Mouse (Mus musculus) limb, embryonic 13.5 days (tissue): ENCODE measurements at regions not wholly inside any gene's neighbourhood (a gene's known extent, or its start where the extent isn't known, plus 50 kb on each side); places are given as distances from the start of the nearest gene placed in this dataset.

ENCODE experiments used
- ATAC-seq: fragments of 200-750 bp; cut with Nextera tagmentation; 2 replicates; pipeline ENCODE4 v1.8.0; 2017; ENCODE audit warnings: low read depth, moderate number of reproducible peaks, moderate TSS enrichment; ENCODE audit not compliant: low FRiP score
- H3K27ac ChIP-seq: fragments of 300-500 bp; sonication (generic); 2 replicates; pipeline ENCODE4 v1.5.1; 2015; ENCODE audit warnings: inconsistent platforms, mild to moderate bottlenecking, moderate library complexity
- H3K27me3 ChIP-seq: fragments of 300-500 bp; sonication (generic); 2 replicates; pipeline ENCODE4 v1.6.1; 2015; ENCODE audit warnings: mild to moderate bottlenecking, inconsistent platforms
- H3K36me3 ChIP-seq: fragments of 300-500 bp; sonication (generic); 2 replicates; pipeline ENCODE4 v1.6.1; 2015; ENCODE audit warnings: inconsistent platforms, mild to moderate bottlenecking, moderate library complexity
- H3K4me1 ChIP-seq: fragments of 300-500 bp; sonication (generic); 2 replicates; pipeline ENCODE4 v1.6.1; 2015; ENCODE audit warnings: inconsistent platforms
- H3K4me2 ChIP-seq: fragments of 300-500 bp; sonication (generic); replicated peaks from 2 replicates; pipeline ENCODE4 v1.6.1; 2015; ENCODE audit warnings: inconsistent platforms, mild to moderate bottlenecking, moderate library complexity
- H3K4me3 ChIP-seq: fragments of 300-500 bp; sonication (generic); 2 replicates; pipeline ENCODE4 v1.5.1; 2015; ENCODE audit warnings: moderate library complexity, mild to moderate bottlenecking, inconsistent platforms
- H3K9ac ChIP-seq: fragments of 300-500 bp; sonication (generic); 2 replicates; pipeline ENCODE4 v1.6.1; 2015; ENCODE audit warnings: mild to moderate bottlenecking, inconsistent platforms
- H3K9me3 ChIP-seq: fragments of 300-500 bp; sonication (generic); 2 replicates; pipeline ENCODE4 v1.6.1; 2016; ENCODE audit warnings: inconsistent platforms
- WGBS: fragments of 180-500 bp; shearing (Covaris S2); methylation state at CpG from one replicate; pipeline ENCODE4 v1.1.7; 2015; 5-methylcytosine and 5-hydroxymethylcytosine counted together

DNA sequence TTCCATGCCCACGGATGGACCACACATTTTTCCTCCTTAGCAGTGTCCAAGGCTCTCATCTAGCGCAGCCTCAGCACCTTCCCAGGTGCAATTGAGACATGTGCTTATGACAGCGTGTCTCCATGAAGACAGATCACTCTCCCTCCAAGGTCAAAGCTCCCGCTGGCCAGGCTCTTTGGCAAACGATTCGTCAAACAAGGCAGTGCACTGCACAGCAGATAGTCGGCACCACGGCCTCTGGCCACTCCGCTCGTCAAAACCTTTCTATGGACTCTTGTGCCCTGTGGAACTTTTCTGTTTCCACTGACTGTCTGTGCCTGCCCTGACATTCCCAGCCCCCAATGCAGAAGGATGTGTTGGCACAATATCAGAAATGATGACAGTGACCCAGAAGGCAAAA is 208.7 kb upstream of the N4bp1 start:
- no peak overlapping the region for H3K27ac ChIP-seq
- H3K4me2 ChIP-seq = no peak overlapping the region
- no peaks in the 10 kb centered on the region for H3K36me3 ChIP-seq
- H3K9me3 ChIP-seq = no peaks in the 10 kb centered on the region
- WGBS = 75% methylated on average over 10 of the region's 10 CpGs
- no peaks in the 10 kb centered on the region for H3K4me1 ChIP-seq
- H3K9ac ChIP-seq = no peak overlapping the region
- H3K4me3 ChIP-seq = no peak overlapping the region
- no peak for ATAC-seq
- no peaks in the 10 kb centered on the region; the same call in 1 of the 2 replicates for H3K27me3 ChIP-seq

DNA sequence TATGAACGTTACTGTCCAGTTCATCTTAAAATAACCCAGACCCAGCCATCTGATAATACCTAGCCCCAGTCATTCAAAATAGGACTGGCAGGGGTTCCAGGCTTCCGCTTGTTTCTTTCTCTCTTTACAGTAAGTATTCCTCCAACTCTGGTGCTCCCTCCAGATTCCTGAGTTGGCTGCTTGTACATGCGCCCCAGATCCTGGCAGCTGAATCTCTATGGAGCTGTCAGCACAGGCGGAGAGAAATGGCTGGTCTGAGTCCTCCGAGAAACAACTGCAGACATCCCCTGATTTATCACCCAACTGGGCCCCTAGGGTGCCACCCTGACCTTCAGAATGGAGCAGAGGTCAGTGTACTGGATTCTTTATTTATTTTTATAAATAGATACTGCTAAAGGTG is 208.0 kb upstream of the N4bp1 start:
- Histone ChIP-seq H3K27me3 (no peaks in the 10 kb centered on the region; the same call in 1 of the 2 replicates), H3K9ac (no peak overlapping the region), H3K4me3 (no peak overlapping the region), H3K9me3 (no peaks in the 10 kb centered on the region), H3K36me3 (no peaks in the 10 kb centered on the region), H3K4me1 (no peaks in the 10 kb centered on the region), H3K4me2 (no peak overlapping the region), H3K27ac (no peak overlapping the region)
- 73% methylated on average over 5 of the region's 5 CpGs for WGBS
- no peak for ATAC-seq

DNA sequence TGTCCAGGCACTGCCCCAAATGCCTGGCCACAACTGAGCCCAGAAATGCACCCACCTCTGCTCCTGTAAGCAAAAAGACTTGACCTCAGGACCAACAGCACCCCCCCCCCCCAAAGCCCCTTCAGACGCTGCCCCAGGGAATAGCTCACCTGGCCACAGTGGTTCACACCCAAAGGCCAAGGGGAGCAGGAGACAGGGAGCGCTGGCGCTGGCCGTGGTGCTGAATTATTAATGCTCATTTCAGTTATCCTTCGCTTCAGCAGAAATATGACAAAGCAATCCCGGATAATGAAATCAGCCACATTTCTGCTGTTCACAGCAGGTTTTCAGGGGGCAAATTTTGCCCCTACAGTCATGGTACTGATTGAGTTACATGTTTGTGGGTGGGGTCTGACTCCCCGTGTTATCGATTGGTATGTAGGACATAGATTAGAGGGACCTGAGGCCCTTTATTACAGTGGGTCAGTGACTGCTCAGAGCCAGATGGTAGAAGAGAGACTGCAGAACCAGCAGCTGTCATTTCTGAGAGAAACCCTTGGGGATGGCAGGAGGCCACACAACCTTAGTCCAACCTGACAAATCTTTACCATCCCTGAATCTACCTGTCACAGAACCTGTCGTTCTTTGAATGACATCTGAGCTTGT is 202.5 kb upstream of the N4bp1 start:
- no peak overlapping the region for H3K9ac ChIP-seq
- no peak for ATAC-seq
- H3K9me3 ChIP-seq = no peaks in the 10 kb centered on the region
- H3K36me3 ChIP-seq = no peaks in the 10 kb centered on the region
- no peak overlapping the region for H3K4me2 ChIP-seq
- H3K4me3 ChIP-seq = no peak overlapping the region
- WGBS = 46% methylated on average over 9 of the region's 9 CpGs
- H3K27me3 ChIP-seq = peaks cover 15% of the 10 kb centered on the region; the same call in 1 of the 2 replicates
- no peak overlapping the region for H3K27ac ChIP-seq
- H3K4me1 ChIP-seq = no peaks in the 10 kb centered on the region

DNA sequence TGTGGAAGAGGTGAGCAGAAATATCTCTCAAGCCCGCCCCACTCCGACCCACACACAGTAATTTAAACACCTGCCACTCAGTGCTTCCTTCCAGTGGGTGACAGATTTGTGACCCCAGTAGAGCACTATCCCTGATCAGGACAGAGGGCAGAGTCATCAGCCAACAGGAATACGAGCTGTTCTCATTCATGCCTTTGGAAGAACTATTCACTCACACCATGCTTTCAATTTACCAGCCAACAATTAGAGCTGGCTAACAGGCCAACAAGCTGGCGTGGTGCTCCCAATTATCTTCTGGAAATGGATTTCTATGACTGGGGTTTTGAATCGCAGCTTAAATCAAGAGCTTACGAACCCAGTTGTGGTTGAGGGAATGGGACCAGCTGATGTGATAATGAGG is 193.2 kb upstream of the N4bp1 start:
- ATAC-seq = no peak
- H3K27ac ChIP-seq = no peak overlapping the region
- no peak overlapping the region for H3K9ac ChIP-seq
- H3K4me3 ChIP-seq = no peak overlapping the region
- peaks cover 16% of the 10 kb centered on the region; the same call in 1 of the 2 replicates for H3K27me3 ChIP-seq
- WGBS = 56% methylated on average over 6 of the region's 6 CpGs
- H3K4me1 ChIP-seq = peaks cover 5% of the 10 kb centered on the region; the same call in 1 of the 2 replicates
- H3K36me3 ChIP-seq = no peaks in the 10 kb centered on the region
- peaks cover 3% of the 10 kb centered on the region; the same call in 1 of the 2 replicates for H3K9me3 ChIP-seq
- H3K4me2 ChIP-seq = no peak overlapping the region

DNA sequence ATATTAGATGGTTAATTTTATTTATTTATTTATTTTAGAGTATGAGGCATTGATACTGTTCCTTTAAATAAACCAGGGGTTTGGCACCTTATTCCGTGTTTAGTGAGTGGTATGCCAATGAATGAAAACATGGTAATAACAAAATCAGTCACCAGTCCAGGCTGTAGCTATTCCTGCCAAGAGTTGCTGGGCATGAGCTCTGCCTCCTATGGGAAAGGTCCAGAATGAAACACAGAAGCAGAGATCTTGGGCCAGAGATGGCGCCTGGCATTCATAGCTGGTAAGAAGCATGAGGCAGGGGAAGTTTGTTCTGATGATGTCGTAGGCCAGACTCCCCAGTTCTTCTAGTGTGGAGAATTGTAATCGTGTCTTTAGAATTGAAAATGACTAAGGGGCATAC is 190.9 kb upstream of the N4bp1 start:
- Histone ChIP-seq H3K27ac (no peak overlapping the region), H3K4me2 (no peak overlapping the region), H3K4me1 (peaks cover 5% of the 10 kb centered on the region; the same call in 1 of the 2 replicates), H3K9ac (no peak overlapping the region), H3K27me3 (peaks cover 7% of the 10 kb centered on the region), H3K36me3 (no peaks in the 10 kb centered on the region), H3K4me3 (no peak overlapping the region), H3K9me3 (peaks cover 3% of the 10 kb centered on the region; the same call in 1 of the 2 replicates)
- no peak for ATAC-seq
- 88% methylated on average over 4 of the region's 4 CpGs for WGBS

DNA sequence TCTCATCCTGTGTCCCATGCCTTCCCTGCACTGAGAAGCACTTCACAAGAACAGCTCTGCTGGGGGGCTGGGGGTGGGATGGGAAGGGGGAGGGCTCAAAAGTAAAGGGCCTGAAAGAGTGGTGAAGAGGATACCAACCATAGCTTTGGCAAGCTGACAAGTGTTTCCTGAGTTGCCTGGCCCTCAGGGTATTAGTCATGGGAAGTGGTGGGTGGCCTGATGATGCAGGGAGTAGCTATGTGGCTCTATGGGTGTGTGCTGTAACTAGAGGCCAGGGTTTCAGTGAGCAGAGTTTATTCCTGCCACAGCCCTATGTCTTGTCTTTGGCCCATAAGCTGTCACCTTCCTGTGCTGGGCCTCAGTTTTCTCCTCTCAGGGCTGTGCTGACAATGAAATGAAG is 186.2 kb upstream of the N4bp1 start:
- no peak for ATAC-seq
- Histone ChIP-seq H3K4me2 (no peak overlapping the region), H3K9me3 (peaks cover 3% of the 10 kb centered on the region; the same call in 1 of the 2 replicates), H3K9ac (no peak overlapping the region), H3K36me3 (no peaks in the 10 kb centered on the region), H3K27me3 (peaks cover 5% of the 10 kb centered on the region; the same call in 1 of the 2 replicates), H3K4me1 (no peaks in the 10 kb centered on the region), H3K4me3 (no peak overlapping the region), H3K27ac (no peak overlapping the region)

DNA sequence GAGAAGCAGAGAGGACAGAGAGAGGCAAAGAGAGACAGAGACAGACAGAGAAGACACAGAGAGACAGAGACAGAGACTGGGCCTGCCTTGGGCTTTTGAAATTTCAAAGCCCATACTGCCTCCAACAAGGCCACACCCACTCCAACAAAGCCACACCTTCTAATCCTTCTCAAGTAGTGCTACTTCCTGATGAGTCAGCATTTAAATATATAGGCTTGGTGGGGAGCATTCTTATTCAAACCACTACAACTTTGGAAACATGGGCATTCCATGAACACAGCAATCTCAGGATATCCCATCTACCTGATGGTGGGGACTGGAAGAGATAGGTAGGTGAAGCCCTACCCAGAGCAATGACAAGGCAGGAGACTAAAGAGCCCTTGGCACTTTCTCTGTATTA is 182.0 kb upstream of the N4bp1 start:
- Histone ChIP-seq H3K4me1 (peaks cover 8% of the 10 kb centered on the region; the same call in 1 of the 2 replicates), H3K27ac (no peak overlapping the region), H3K4me2 (no peak overlapping the region), H3K9ac (no peak overlapping the region), H3K27me3 (peaks cover 5% of the 10 kb centered on the region; the same call in 1 of the 2 replicates), H3K9me3 (no peaks in the 10 kb centered on the region), H3K36me3 (no peaks in the 10 kb centered on the region), H3K4me3 (no peak overlapping the region)
- ATAC-seq = no peak

DNA sequence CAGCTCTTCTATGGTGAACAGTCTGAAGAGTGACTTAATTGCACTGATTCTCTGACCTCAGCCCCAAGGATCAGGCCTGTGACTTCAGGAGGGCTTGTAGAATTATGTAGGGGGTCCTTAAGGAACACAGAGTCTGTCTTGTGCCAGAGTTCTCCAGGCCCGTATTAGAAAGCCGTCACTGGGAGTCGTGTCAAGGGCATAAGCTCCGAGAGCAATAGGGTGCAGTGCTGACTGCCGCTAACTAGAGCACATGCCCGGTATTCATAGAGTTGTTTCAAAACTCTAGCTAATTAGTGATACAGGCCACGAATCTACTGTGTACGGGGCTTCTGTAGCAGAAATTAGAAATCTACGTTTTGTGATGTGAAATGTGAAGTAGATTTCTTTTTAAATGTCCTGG is 179.7 kb upstream of the N4bp1 start:
- H3K9ac ChIP-seq = no peak overlapping the region
- peaks cover under 1% of the 10 kb centered on the region; the same call in 1 of the 2 replicates for H3K27me3 ChIP-seq

DNA sequence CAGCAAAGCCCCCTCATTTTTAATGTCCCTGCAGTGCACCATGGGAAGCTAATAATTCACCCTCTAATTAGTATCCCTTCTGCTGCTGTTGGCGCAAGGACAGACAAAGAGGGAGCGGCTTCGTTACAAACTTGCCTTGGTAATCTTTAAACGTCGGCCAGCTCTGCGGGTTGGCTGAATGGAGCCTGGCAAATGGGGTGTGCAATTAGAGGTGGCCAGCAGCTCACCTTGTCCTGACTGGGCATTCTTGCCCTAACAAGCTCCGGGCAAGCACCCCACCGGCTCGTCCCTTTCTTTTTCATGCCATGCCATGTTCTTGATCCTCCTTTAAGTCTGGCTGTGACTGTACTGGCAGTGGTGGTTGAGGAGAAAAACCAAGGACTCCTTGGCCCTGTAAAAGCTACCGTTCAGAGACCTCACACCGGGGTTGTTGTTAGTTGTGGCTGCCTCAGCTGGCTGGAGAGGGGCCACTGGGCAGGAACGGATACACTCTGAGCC is 179.2 kb upstream of the N4bp1 start:
- no peaks in the 10 kb centered on the region for H3K27me3 ChIP-seq
- H3K36me3 ChIP-seq = no peaks in the 10 kb centered on the region
- H3K4me2 ChIP-seq = no peak overlapping the region; the same call in 1 of the 2 replicates
- no peak overlapping the region for H3K27ac ChIP-seq
- H3K9ac ChIP-seq = no peak overlapping the region
- H3K9me3 ChIP-seq = peaks cover 7% of the 10 kb centered on the region; the same call in 1 of the 2 replicates
- ATAC-seq = no peak
- H3K4me3 ChIP-seq = no peak overlapping the region
- WGBS = 31% methylated on average over 12 of the region's 12 CpGs
- H3K4me1 ChIP-seq = peaks cover 8% of the 10 kb centered on the region; the same call in 1 of the 2 replicates

More for the DNA sequence above, 179.7 kb upstream of the N4bp1 start:
- ATAC-seq = no peak
- Histone ChIP-seq H3K27ac (no peak overlapping the region), H3K4me2 (no peak overlapping the region), H3K4me3 (no peak overlapping the region), H3K9me3 (peaks cover 7% of the 10 kb centered on the region; the same call in 1 of the 2 replicates), H3K36me3 (no peaks in the 10 kb centered on the region), H3K4me1 (peaks cover 8% of the 10 kb centered on the region; the same call in 1 of the 2 replicates)
- WGBS = 70% methylated on average over 9 of the region's 9 CpGs

DNA sequence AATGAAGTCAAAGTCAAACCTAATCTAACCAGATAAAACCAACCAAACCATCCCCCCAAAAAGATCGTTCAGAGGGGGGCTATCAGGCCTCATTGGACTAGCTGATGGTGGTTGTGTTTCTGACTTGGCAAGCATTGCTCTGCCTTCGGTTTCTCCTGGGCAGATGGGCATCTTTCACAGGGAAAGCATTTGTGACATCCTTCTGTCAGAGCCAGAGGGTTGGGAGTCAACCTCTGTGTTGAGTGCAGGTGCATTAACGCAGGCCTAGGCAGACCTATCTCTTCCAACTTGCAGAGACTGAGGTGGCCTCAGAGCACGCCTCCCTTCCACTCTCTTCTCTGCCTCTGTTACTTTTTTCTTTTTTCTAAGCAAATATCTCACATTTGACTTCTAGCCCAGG is 178.5 kb upstream of the N4bp1 start:
- no peak for ATAC-seq
- no peaks in the 10 kb centered on the region for H3K36me3 ChIP-seq
- H3K9ac ChIP-seq = no peak overlapping the region
- no peak overlapping the region for H3K27ac ChIP-seq
- WGBS = 87% methylated on average over 4 of the region's 4 CpGs
- H3K27me3 ChIP-seq = no peaks in the 10 kb centered on the region
- H3K4me3 ChIP-seq = no peak overlapping the region
- no peak overlapping the region for H3K4me2 ChIP-seq
- peaks cover 7% of the 10 kb centered on the region; the same call in 1 of the 2 replicates for H3K9me3 ChIP-seq
- peaks cover 8% of the 10 kb centered on the region; the same call in 1 of the 2 replicates for H3K4me1 ChIP-seq

DNA sequence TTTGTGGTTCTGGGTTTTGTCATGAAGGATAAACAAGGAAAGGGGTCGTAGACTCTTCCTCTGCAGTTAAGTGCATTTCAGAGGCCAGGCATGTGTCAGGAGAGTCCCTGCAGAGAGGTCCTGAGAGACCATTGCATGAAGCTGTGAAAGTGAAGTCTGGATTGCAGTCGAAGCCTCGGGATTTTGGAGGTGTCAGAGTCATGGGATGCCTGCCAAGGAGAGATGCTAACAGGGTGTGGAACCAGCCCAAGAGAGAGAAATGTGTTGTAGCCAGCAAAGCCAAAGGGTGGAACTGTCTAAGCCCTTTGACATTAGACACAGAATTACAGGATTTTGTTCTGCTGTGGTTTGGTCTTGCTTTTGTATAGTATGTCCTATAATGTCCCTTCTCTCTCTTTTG is 164.7 kb upstream of the N4bp1 start:
- no peaks in the 10 kb centered on the region for H3K9me3 ChIP-seq
- no peaks in the 10 kb centered on the region for H3K27me3 ChIP-seq
- H3K4me1 ChIP-seq = no peaks in the 10 kb centered on the region
- H3K9ac ChIP-seq = no peak overlapping the region
- H3K36me3 ChIP-seq = no peaks in the 10 kb centered on the region
- H3K4me3 ChIP-seq = no peak overlapping the region
- H3K4me2 ChIP-seq = no peak overlapping the region
- no peak for ATAC-seq
- WGBS = 30% methylated on average over 3 of the region's 3 CpGs
- H3K27ac ChIP-seq = no peak overlapping the region

DNA sequence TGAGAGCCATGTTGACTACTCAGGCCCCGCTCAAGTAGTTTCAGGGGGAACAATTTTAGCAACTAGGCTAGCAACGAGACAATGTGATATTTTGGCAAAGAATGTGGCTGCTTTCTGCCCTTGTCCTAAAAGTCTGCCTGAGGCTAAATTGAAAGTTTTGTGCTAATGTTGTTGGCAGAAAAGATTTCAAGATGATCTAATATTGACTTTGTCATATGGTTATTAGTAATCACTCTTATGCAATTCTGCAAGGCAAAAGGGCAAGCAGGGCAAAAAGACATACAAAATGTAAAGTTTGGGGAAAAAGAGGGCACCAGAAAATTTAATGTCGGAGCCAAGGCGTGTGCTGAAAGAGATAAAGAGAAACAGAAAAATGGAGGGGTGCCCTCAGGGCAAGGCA is 164.1 kb upstream of the N4bp1 start:
- no peaks in the 10 kb centered on the region for H3K9me3 ChIP-seq
- no peaks in the 10 kb centered on the region for H3K4me1 ChIP-seq
- 85% methylated on average over 4 of the region's 4 CpGs for WGBS
- H3K27me3 ChIP-seq = no peaks in the 10 kb centered on the region
- H3K27ac ChIP-seq = no peak overlapping the region
- no peak overlapping the region for H3K9ac ChIP-seq
- H3K4me2 ChIP-seq = no peak overlapping the region
- H3K4me3 ChIP-seq = no peak overlapping the region
- ATAC-seq = no peak
- H3K36me3 ChIP-seq = no peaks in the 10 kb centered on the region

DNA sequence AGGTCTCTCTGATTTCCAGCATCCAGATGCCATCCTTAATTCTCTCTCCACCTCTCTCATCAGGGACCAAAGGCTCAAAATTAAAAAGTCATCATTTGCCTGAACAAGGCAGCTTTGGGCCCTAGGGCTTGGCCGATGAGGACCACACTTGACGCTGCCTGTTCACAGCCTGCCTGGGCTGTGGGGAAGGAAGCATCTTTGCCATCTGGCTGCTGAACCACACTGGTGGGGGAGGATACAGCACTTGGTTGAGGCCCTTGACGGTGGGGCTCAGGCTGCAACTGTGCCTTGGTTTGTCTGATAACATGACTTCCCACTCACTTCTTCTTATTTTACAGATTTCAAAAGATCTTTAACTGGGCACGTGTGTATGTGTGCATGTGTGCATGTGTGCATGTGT is 161.5 kb upstream of the N4bp1 start:
- no peaks in the 10 kb centered on the region for H3K27me3 ChIP-seq
- ATAC-seq = no peak
- no peaks in the 10 kb centered on the region for H3K36me3 ChIP-seq
- H3K9ac ChIP-seq = no peak overlapping the region
- no peaks in the 10 kb centered on the region for H3K4me1 ChIP-seq
- WGBS = 72% methylated on average over 4 of the region's 4 CpGs
- no peak overlapping the region for H3K27ac ChIP-seq
- no peak overlapping the region for H3K4me3 ChIP-seq
- H3K9me3 ChIP-seq = no peaks in the 10 kb centered on the region
- H3K4me2 ChIP-seq = no peak overlapping the region
